Mouse (Mus musculus) hindbrain, embryonic 10.5 days (tissue): ENCODE measurements around the gene Chrm4. TPM values are rescaled to one million over a fixed set of nuclear protein-coding genes. Genes with fewer than 3 reads are reported as not detected.

Source experiments
- DNase-seq: peaks from one replicate; pipeline ENCODE4 v3.0.0-alpha.2; 2017; ENCODE audit warnings: low spot score
- H3K27ac ChIP-seq: fragments of 300-500 bp; sonication (generic); 2 replicates; pipeline ENCODE4 v1.5.1; 2016; ENCODE audit warnings: mild to moderate bottlenecking, moderate library complexity
- H3K27me3 ChIP-seq: fragments of 300-500 bp; sonication (generic); 2 replicates; pipeline ENCODE4 v1.6.1; 2016; ENCODE audit warnings: mild to moderate bottlenecking; ENCODE audit not compliant: poor library complexity, insufficient read depth, severe bottlenecking
- H3K36me3 ChIP-seq: fragments of 300-500 bp; sonication (generic); 2 replicates; pipeline ENCODE4 v1.6.1; 2016; ENCODE audit warnings: mild to moderate bottlenecking, moderate library complexity
- H3K4me1 ChIP-seq: fragments of 300-500 bp; sonication (generic); replicated peaks from 2 replicates; pipeline ENCODE4 v1.6.1; 2016; ENCODE audit warnings: mild to moderate bottlenecking
- H3K4me3 ChIP-seq: fragments of 300-500 bp; sonication (generic); 2 replicates; pipeline ENCODE4 v1.5.1; 2016; ENCODE audit warnings: mild to moderate bottlenecking, moderate library complexity
- H3K9me3 ChIP-seq: fragments of 300-500 bp; sonication (generic); 2 replicates; pipeline ENCODE4 v1.6.1; 2016; ENCODE audit warnings: mild to moderate bottlenecking, moderate library complexity
- WGBS: fragments of 180-500 bp; shearing (Covaris S2); methylation state at CpG from one replicate; pipeline ENCODE4 v1.1.7; 2016; 5-methylcytosine and 5-hydroxymethylcytosine counted together
- polyA plus RNA-seq: library from polyadenylated mRNA; unstranded; fragments of >200 nt; fragmentation: Nextera tagmentation; extraction: Ambion mirVana; gene quantifications from 2 replicates; pipeline ENCODE4 v1.2.1, GENCODE M21; 2016

Chrm4 gene
- polyA plus RNA-seq, 1 experiment from 2014 or later: 0.48 TPM

- H3K4me1 ChIP-seq: peaks cover 7% of the 10 kb centered on the region; the same call in 1 of the 2 replicates
- no peaks in the 10 kb centered on the region for H3K27me3 ChIP-seq
- no peaks in the 10 kb centered on the region for H3K9me3 ChIP-seq
- WGBS: 90% methylated on average over 2 of the region's 2 CpGs
- H3K4me3 ChIP-seq: no peak overlapping the region
- H3K27ac ChIP-seq: no peak overlapping the region
- DNase-seq: no peak
- H3K36me3 ChIP-seq: peaks cover 63% of the 10 kb centered on the region
Measured at GRCm38 (mm10) chr2:91906141-91906540, 20.9 kb upstream of the Chrm4 start.

- DNase-seq: no peak
- Histone ChIP-seq H3K27ac (no peak overlapping the region), H3K27me3 (no peaks in the 10 kb centered on the region), H3K36me3 (peaks cover 94% of the 10 kb centered on the region), H3K9me3 (no peaks in the 10 kb centered on the region), H3K4me1 (no peaks in the 10 kb centered on the region), H3K4me3 (no peak overlapping the region)
- 82% methylated on average over 3 of the region's 3 CpGs for WGBS
Measured at GRCm38 (mm10) chr2:91912616-91913015, 14.4 kb upstream of the Chrm4 start.

- Histone ChIP-seq H3K9me3 (no peaks in the 10 kb centered on the region), H3K27me3 (no peaks in the 10 kb centered on the region), H3K36me3 (peaks cover 99% of the 10 kb centered on the region), H3K4me1 (no peaks in the 10 kb centered on the region), H3K4me3 (no peak overlapping the region), H3K27ac (no peak overlapping the region)
- DNase-seq: no peak
- whole genome bisulfite sequencing: 90% methylated on average over 7 of the region's 7 CpGs
Measured at GRCm38 (mm10) chr2:91913328-91914110, 13.5 kb upstream of the Chrm4 start.

GRCm38 (mm10) chr2:91916346-91916977 lies 10.6 kb upstream of the Chrm4 start:
- Histone ChIP-seq H3K4me1 (peaks cover 7% of the 10 kb centered on the region), H3K4me3 (no peak overlapping the region), H3K27me3 (peaks cover 22% of the 10 kb centered on the region), H3K27ac (no peak overlapping the region), H3K36me3 (peaks cover 78% of the 10 kb centered on the region), H3K9me3 (no peaks in the 10 kb centered on the region)
- 90% methylated on average over 7 of the region's 7 CpGs for WGBS
- no peak for DNase-seq

GRCm38 (mm10) chr2:91917096-91917495 lies 10.0 kb upstream of the Chrm4 start:
- Histone ChIP-seq H3K27me3 (peaks cover 28% of the 10 kb centered on the region), H3K4me3 (no peak overlapping the region), H3K9me3 (no peaks in the 10 kb centered on the region), H3K4me1 (peaks cover 13% of the 10 kb centered on the region), H3K36me3 (peaks cover 71% of the 10 kb centered on the region), H3K27ac (no peak overlapping the region)
- 88% methylated on average over 7 of the region's 7 CpGs for WGBS
- no peak for DNase-seq

GRCm38 (mm10) chr2:91920130-91920529 lies 6.9 kb upstream of the Chrm4 start:
- peaks cover 38% of the 10 kb centered on the region for H3K4me1 ChIP-seq
- 73% methylated on average over 4 of the region's 4 CpGs for WGBS
- peaks cover 58% of the 10 kb centered on the region for H3K27me3 ChIP-seq

GRCm38 (mm10) chr2:91921181-91921789 lies 5.8 kb upstream of the Chrm4 start:
- Histone ChIP-seq H3K4me1 (peaks cover 38% of the 10 kb centered on the region), H3K36me3 (peaks cover 30% of the 10 kb centered on the region), H3K27ac (peak overlapping the region; percentile 70), H3K4me3 (peak overlapping the region; percentile 68), H3K27me3 (peaks cover 68% of the 10 kb centered on the region), H3K9me3 (no peaks in the 10 kb centered on the region)
- DNase-seq: peak; percentile 68
- WGBS: 4% methylated on average over 31 of the region's 31 CpGs

More at GRCm38 (mm10) chr2:91920130-91920529, 6.9 kb upstream of the Chrm4 start:
- Histone ChIP-seq H3K9me3 (no peaks in the 10 kb centered on the region), H3K4me3 (no peak overlapping the region), H3K27ac (no peak overlapping the region), H3K36me3 (peaks cover 42% of the 10 kb centered on the region)
- no peak for DNase-seq

GRCm38 (mm10) chr2:91921790-91922570 lies 5.1 kb upstream of the Chrm4 start:
- H3K27ac ChIP-seq: peak overlapping the region; percentile 70
- H3K4me3 ChIP-seq: peak overlapping the region; percentile 68
- H3K27me3 ChIP-seq: peaks cover 68% of the 10 kb centered on the region
- peaks cover 24% of the 10 kb centered on the region for H3K36me3 ChIP-seq
- no peaks in the 10 kb centered on the region for H3K9me3 ChIP-seq
- H3K4me1 ChIP-seq: peaks cover 38% of the 10 kb centered on the region
- DNase-seq: peak; percentile 84
- WGBS: under 1% methylated on average over 64 of the region's 64 CpGs

GRCm38 (mm10) chr2:91922586-91923414 lies 4.2 kb upstream of the Chrm4 start:
- Histone ChIP-seq H3K36me3 (peaks cover 19% of the 10 kb centered on the region), H3K27ac (no peak overlapping the region), H3K4me1 (peaks cover 41% of the 10 kb centered on the region), H3K27me3 (peaks cover 68% of the 10 kb centered on the region), H3K9me3 (no peaks in the 10 kb centered on the region), H3K4me3 (peak overlapping the region; percentile 68)
- 3% methylated on average over 37 of the region's 37 CpGs for WGBS
- DNase-seq: peak; percentile 34

- 4% methylated on average over 54 of the region's 54 CpGs for WGBS
- H3K27ac ChIP-seq: no peak overlapping the region
- H3K4me1 ChIP-seq: peaks cover 50% of the 10 kb centered on the region
- peaks cover 68% of the 10 kb centered on the region for H3K27me3 ChIP-seq
- H3K9me3 ChIP-seq: no peaks in the 10 kb centered on the region
- H3K36me3 ChIP-seq: peaks cover 16% of the 10 kb centered on the region
- DNase-seq: peak; percentile 83
- H3K4me3 ChIP-seq: peak overlapping the region; percentile 68
Measured at GRCm38 (mm10) chr2:91923415-91924337, 3.4 kb upstream of the Chrm4 start.

GRCm38 (mm10) chr2:91924726-91925125 lies 2.3 kb upstream of the Chrm4 start:
- Histone ChIP-seq H3K4me3 (no peak overlapping the region), H3K27me3 (peaks cover 64% of the 10 kb centered on the region), H3K4me1 (peaks cover 61% of the 10 kb centered on the region), H3K36me3 (peaks cover 19% of the 10 kb centered on the region), H3K9me3 (no peaks in the 10 kb centered on the region), H3K27ac (no peak overlapping the region)
- WGBS: 51% methylated on average over 1 of the region's 1 CpGs
- DNase-seq: no peak
